ENCODE assay signal across 8 mouse cellular contexts in genomic region chr17:15208030-15208807, GRCm38 (mm10).
DNase-seq lines count a peak whose midpoint lies in the region; ATAC-seq and TF ChIP-seq lines count a peak whose summit lies in the region.

No protein-coding gene starts in this region.

- H3K4me2 ChIP-seq in embryonic facial prominence, embryonic 13.5 days, result peak overlapping the region; percentile 68

- peak; percentile 49; the same call in 1 of the 2 replicates for ATAC-seq in embryonic facial prominence, embryonic 13.5 days (ENCODE audit: insufficient number of reproducible peaks, insufficient read depth, low FRiP score, low TSS enrichment, low read depth)

- TF ChIP-seq CTCF in lung, adult 2 months (IDR thresholded peaks at IDR 0.05; ENCODE audit: insufficient read depth, low read length), result no peak

- peak; percentile 73 for DNase-seq in urinary bladder, postnatal 14 days (ENCODE audit: low spot score)
- no peak for DNase-seq in urinary bladder, postnatal 10 days (ENCODE audit: low spot score)
- peak; percentile 70 for DNase-seq in hindbrain, embryonic 10.5 days (ENCODE audit: low spot score)
- peak; percentile 59 for DNase-seq in layer of hippocampus, adult 9-11 months
- DNase-seq in lung, adult 2 months, result peak; percentile 40
- DNase-seq in retina, postnatal 7 days (ENCODE audit: low read depth, low spot score), result peak; percentile 47
- DNase-seq in MN1 (ENCODE audit: low spot score), result no peak

- H3K27ac ChIP-seq in embryonic facial prominence, embryonic 13.5 days, result peak overlapping the region; percentile 57
- peak overlapping the region; percentile 84 for H3K27ac ChIP-seq in hindbrain, embryonic 10.5 days

- WGBS in embryonic facial prominence, embryonic 13.5 days, result 3% methylated on average over 19 of the region's 19 CpGs
- WGBS in hindbrain, embryonic 10.5 days, result 3% methylated on average over 19 of the region's 19 CpGs
- 23% methylated on average over 19 of the region's 19 CpGs for WGBS in lung, adult 2 months

- no peak for TF ChIP-seq POLR2A in lung, adult 2 months (IDR thresholded peaks at IDR 0.05; ENCODE audit: borderline replicate concordance, extremely low read depth, low read depth, low read length)

- no peaks in the 10 kb centered on the region for H3K9me3 ChIP-seq in embryonic facial prominence, embryonic 13.5 days
- H3K9me3 ChIP-seq in hindbrain, embryonic 10.5 days, result no peaks in the 10 kb centered on the region

- no peaks in the 10 kb centered on the region for H3K27me3 ChIP-seq in embryonic facial prominence, embryonic 13.5 days
- peaks cover 20% of the 10 kb centered on the region; the same call in 1 of the 2 replicates for H3K27me3 ChIP-seq in hindbrain, embryonic 10.5 days (ENCODE audit: insufficient read depth, poor library complexity, severe bottlenecking)

- H3K4me3 ChIP-seq in embryonic facial prominence, embryonic 13.5 days, result peak overlapping the region; percentile 40
- H3K4me3 ChIP-seq in hindbrain, embryonic 10.5 days, result peak overlapping the region; percentile 42
- H3K4me3 ChIP-seq in lung, adult 2 months (replicated peaks; ENCODE audit: extremely low read depth, low read depth, low read length), result peak overlapping the region; percentile 26

- H3K4me1 ChIP-seq in embryonic facial prominence, embryonic 13.5 days, result peaks cover 22% of the 10 kb centered on the region
- peaks cover 45% of the 10 kb centered on the region for H3K4me1 ChIP-seq in hindbrain, embryonic 10.5 days (replicated peaks)
- 0 out of 2 replicates have a peak, but pooled peaks cover 2% of the 10 kb centered on the region for H3K4me1 ChIP-seq in lung, adult 2 months (ENCODE audit: control insufficient read depth, insufficient read depth, low read length)

- H3K36me3 ChIP-seq in embryonic facial prominence, embryonic 13.5 days, result no peaks in the 10 kb centered on the region
- no peaks in the 10 kb centered on the region for H3K36me3 ChIP-seq in hindbrain, embryonic 10.5 days

- peak overlapping the region; percentile 59 for H3K9ac ChIP-seq in embryonic facial prominence, embryonic 13.5 days

Comparison
In these comparisons a context has a peak if more than half of its experiments do, and no peak if none do; other contexts are left out.
1. DNase-seq: peak in urinary bladder, postnatal 14 days (single experiment), hindbrain, embryonic 10.5 days (single experiment), layer of hippocampus, adult 9-11 months (single experiment), lung, adult 2 months (single experiment) and retina, postnatal 7 days (single experiment); none in urinary bladder, postnatal 10 days (single experiment) and MN1 (single experiment).
2. Peak in every context shown above with its lines, with median percentiles within 50 percentile points of each other: H3K4me3 ChIP-seq.